Mouse (Mus musculus): ENCODE measurements around the gene Vps72. TPM values are rescaled to one million over a fixed set of nuclear protein-coding genes. Genes with fewer than 3 reads are reported as not detected.
"Not testable (repeated sequence)": the region's sequence is repeated elsewhere in the genome, so short reads cannot be mapped to it uniquely, and the experiment has no call there.

The Vps72 gene
- polyA plus RNA-seq, 2 experiments from 2014 or later = 64.3 to 69.5 TPM

- not testable (repeated sequence) for ATAC-seq
These were observed 23.3 kb downstream of the Vps72 start for GRCm38 (mm10) chr3:95134133-95134532.

GRCm38 (mm10) chr3:95135023-95135422 is 24.2 kb downstream of the Vps72 start:
- no peak for ATAC-seq

GRCm38 (mm10) chr3:95135433-95136052 is 24.7 kb downstream of the Vps72 start:
- ATAC-seq = peak; percentile 76

GRCm38 (mm10) chr3:95136336-95136735 is 25.5 kb downstream of the Vps72 start:
- no peak for ATAC-seq

- ATAC-seq = no peak
These were observed 28.9 kb downstream of the Vps72 start for GRCm38 (mm10) chr3:95139586-95140288.

GRCm38 (mm10) chr3:95140289-95140595 is 29.4 kb downstream of the Vps72 start:
- no peak for ATAC-seq

- ATAC-seq = no peak
These were observed 30.0 kb downstream of the Vps72 start for GRCm38 (mm10) chr3:95140795-95141194.

GRCm38 (mm10) chr3:95141474-95141873 is 30.7 kb downstream of the Vps72 start:
- ATAC-seq = peak; percentile 89

- ATAC-seq = peak; percentile 51
These were observed 31.3 kb downstream of the Vps72 start, which contains the start of gene Tnfaip8l2 for GRCm38 (mm10) chr3:95141952-95142616. Gene Tnfaip8l2, minus strand, starts transcription at chr3:95142360.

- peak; percentile 72 for ATAC-seq
These were observed 31.8 kb downstream of the Vps72 start for GRCm38 (mm10) chr3:95142617-95143011.

GRCm38 (mm10) chr3:95147924-95148323 is 37.1 kb downstream of the Vps72 start:
- no peak for ATAC-seq

- ATAC-seq = peak; percentile 71
These were observed 43.1 kb downstream of the Vps72 start for GRCm38 (mm10) chr3:95153874-95154273.

GRCm38 (mm10) chr3:95159511-95159986 is 48.7 kb downstream of the Vps72 start:
- peak; percentile 12 for ATAC-seq

GRCm38 (mm10) chr3:95159987-95160963 is 49.5 kb downstream of the Vps72 start, which contains the start of gene Sema6c:
Gene Sema6c, plus strand, starts transcription at chr3:95160457.
- peak; percentile 99 for ATAC-seq

GRCm38 (mm10) chr3:95161041-95161551 is 50.3 kb downstream of the Vps72 start:
- no peak for ATAC-seq

GRCm38 (mm10) chr3:95161618-95162344 is 51.0 kb downstream of the Vps72 start:
- no peak for ATAC-seq

GRCm38 (mm10) chr3:95162345-95162628 is 51.5 kb downstream of the Vps72 start:
- no peak for ATAC-seq

GRCm38 (mm10) chr3:95163419-95164255 is 52.8 kb downstream of the Vps72 start:
- ATAC-seq = no peak

- ATAC-seq = no peak
These were observed 53.4 kb downstream of the Vps72 start for GRCm38 (mm10) chr3:95164256-95164550.

GRCm38 (mm10) chr3:95164840-95165239 is 54.0 kb downstream of the Vps72 start:
- ATAC-seq = no peak

GRCm38 (mm10) chr3:95169996-95170395 is 59.2 kb downstream of the Vps72 start:
- no peak for ATAC-seq
